Mouse (Mus musculus) olfactory bulb, adult 2 months (tissue): ENCODE data around the gene Gm21190.
"Not testable (repeated sequence)": the region's sequence is repeated elsewhere in the genome, so short reads cannot be mapped to it uniquely, and the experiment has no call there.

ENCODE experiments used
- CTCF ChIP-seq: fragments of 200-500 bp; IDR thresholded peaks from 2 replicates; pipeline ENCODE4 v1.5.1; 2012; ENCODE audit warnings: low read depth, mild to moderate bottlenecking, low read length, moderate library complexity; ENCODE audit not compliant: insufficient read depth
- POLR2A ChIP-seq: fragments of 200-500 bp; IDR thresholded peaks from 2 replicates; pipeline ENCODE4 v1.6.1; 2012; ENCODE audit warnings: mild to moderate bottlenecking, low read depth, low read length, moderate library complexity; ENCODE audit not compliant: insufficient read depth

DNA sequence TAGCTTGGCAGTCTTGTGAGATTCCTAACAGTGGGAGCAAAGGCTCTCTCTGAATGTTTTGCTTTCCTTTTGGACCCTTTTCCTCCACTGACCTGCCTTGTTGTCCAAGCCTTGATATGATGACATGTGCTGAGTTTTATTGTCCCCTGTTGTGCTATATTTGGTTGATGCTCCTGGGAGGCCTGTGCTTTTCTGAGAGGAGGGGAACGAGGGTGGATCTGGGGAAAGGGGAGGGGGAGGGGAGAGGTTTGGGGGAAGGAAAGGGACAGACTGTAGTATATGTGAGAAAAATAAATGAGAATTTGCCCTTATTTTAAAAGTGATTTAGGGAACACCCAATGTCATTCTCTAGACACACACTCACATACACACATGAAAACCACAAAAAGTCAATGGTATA is 20.1 kb upstream of the Gm21190 start:
- not testable (repeated sequence) for TF ChIP-seq CTCF, POLR2A
